Mouse (Mus musculus): ENCODE results near the gene Cabp2.
"Not testable (repeated sequence)": the region's sequence is repeated elsewhere in the genome, so short reads cannot be mapped to it uniquely, and the experiment has no call there.

Gene Cabp2

GRCm38 (mm10) chr19:4055947-4056693, 25.3 kb upstream of the Cabp2 start:
- no peak for DNase-seq (ENCODE audit: low read depth)

DNA sequence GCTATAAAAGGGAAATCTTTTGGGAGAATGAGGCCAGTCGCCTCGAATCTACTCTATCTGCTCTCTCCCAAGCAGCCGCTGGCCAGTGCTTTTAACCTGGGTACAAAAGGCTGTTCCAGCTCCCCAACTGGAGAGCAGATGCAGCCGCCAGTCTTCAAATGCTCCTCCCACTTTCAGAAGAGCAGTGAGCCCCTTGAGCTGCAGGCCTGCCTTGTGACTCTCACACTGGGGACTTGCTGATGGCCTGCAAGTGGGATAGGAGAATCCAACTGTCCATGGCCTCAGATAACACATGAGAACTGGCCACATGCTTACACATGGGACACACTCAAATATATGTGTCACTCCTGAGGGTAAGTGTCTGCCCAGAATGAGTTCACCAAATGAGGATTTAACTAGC, 24.7 kb upstream of the Cabp2 start:
- no peak for DNase-seq (ENCODE audit: low read depth)

DNA sequence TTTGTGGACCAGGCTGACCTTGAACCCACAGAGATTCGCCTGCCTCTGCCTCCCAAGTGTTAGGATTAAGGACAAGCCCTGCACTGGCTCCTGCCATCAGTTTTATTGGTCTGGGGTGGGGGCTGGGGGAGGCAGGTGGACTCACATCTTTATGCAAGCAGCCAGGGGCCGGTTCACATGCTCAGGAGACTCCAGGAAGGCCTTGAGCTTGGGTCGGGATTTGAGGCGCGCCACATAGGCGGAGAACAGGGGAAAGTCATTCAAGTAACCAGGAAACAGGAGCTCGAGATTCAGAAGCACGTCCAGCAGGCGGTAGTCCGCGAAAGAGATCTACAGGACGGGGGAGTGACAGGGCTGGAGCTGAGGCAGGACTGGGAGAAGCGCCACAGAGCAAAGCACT, 24.0 kb upstream of the Cabp2 start:
- DNase-seq (ENCODE audit: low read depth): no peak

DNA sequence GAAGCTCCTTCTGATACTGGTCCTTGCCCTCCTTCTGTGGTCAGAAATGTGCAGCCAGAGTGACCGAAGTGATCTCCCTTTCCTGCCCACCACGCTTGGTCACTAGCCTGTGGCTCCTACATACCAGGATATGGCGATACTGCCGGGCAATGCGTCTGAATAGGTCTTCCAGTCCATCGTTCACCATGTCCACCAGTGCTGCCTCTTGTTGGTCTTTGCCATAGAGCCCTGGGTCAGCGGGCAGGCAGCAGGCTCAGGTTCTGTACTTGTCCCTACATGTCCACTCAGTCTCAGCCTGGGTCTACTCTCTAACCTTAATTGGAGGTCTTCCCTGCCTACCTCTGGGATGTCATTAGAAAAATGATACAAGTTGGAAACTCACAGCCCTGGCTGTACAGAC, 23.4 kb upstream of the Cabp2 start:
- DNase-seq (ENCODE audit: low read depth): no peak

GRCm38 (mm10) chr19:4058581-4058980, 22.8 kb upstream of the Cabp2 start:
- no peak for DNase-seq (ENCODE audit: low read depth)

DNA sequence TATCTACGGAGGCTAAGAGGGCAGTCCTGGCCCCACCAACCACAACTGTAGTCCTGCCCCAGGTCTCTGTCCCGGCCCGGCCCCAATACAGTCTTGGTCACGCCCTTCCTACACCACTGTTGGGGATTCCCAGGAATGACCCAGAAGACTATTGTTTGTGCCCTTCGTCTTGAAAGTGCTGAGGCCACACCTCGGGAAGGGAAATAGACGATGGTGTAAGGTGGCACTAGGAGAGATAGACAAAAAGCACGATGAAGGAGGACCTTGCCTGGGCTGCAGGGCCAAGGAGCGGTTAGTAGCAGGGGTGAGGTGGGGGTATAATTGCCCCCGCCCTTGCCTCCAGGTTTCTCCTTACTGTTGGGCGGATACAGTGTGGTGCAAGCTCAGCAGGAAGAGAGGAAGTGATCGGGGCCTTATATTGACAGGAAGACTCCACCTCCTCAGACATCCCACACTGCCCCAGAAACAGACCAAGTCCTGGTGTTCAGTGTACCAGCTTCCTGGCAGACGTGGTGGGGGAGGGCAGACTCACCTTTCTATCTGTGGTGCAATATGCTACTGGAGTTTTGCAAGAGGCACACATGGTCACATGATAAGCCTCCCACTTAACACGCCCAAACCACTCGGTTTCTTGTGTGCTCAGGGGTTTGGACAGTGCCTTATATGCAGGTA, 22.2 kb upstream of the Cabp2 start, which contains the start of gene Gstp3:
Gene Gstp3 (minus strand): TSS at position 501 of the 672 bp plus-strand sequence.
- no peak for DNase-seq (ENCODE audit: low read depth)

GRCm38 (mm10) chr19:4060044-4060898, 21.1 kb upstream of the Cabp2 start:
- DNase-seq (ENCODE audit: low read depth): not testable (repeated sequence)

DNA sequence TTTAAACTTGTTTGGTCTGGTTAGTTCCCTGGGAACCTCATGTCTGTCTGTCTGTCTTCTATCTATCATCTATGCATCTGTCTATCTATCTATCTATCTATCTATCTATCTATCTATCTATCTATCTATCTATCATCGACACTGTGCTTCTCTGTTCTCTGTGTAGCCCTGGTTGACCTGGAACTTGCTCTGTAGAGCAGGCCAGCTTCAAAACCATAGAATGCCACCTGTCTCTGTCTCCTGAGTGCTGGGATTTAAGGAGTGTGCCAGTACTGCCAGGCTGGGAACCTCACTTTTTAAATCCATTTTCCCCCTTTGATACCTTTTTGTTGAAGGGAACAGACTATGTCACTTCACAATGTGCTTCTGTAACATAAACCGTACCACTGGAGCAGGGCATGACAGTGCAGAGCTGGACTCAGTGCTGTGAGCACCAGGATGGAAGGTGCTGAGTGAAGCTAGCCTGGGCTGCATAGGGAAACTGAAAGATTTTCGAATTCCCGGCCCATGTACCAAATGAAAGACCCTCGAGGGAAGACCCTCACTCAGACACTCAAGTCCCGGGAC, 20.4 kb upstream of the Cabp2 start:
- DNase-seq (ENCODE audit: low read depth): no peak

GRCm38 (mm10) chr19:4063357-4063756, 18.0 kb upstream of the Cabp2 start:
- not testable (repeated sequence) for DNase-seq (ENCODE audit: low read depth)

DNA sequence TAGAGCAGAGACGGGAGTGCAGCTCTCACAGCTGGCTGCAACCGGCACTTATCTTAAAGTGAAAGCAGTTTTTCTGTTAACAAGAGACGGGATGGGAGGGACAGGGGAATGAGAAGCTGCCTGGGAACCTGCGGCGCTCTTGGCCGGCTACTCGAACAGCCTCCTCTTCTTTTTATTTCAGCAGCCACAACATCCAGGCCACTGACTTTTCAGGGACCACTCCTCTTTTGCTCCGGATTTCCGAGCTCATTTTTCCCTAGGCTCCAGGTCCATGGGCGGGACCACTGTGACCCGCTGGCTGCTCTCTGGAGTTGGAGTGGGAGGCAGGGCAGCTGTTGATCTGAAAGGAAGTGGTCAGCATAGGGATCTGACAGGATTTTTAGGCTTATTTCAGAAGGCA, 16.9 kb upstream of the Cabp2 start:
- not testable (repeated sequence) for DNase-seq (ENCODE audit: low read depth)

- no peak for DNase-seq (ENCODE audit: low read depth)
These were observed 15.1 kb upstream of the Cabp2 start for GRCm38 (mm10) chr19:4066280-4066679.

- no peak for DNase-seq (ENCODE audit: low read depth)
These were observed 14.5 kb upstream of the Cabp2 start for GRCm38 (mm10) chr19:4066877-4067276.

GRCm38 (mm10) chr19:4068242-4068641, 13.1 kb upstream of the Cabp2 start:
- not testable (repeated sequence) for DNase-seq (ENCODE audit: low read depth)

GRCm38 (mm10) chr19:4068717-4069410, 12.5 kb upstream of the Cabp2 start:
- DNase-seq (ENCODE audit: low read depth): no peak

- DNase-seq (ENCODE audit: low read depth): no peak
These were observed 11.1 kb upstream of the Cabp2 start for GRCm38 (mm10) chr19:4070311-4070710.

DNA sequence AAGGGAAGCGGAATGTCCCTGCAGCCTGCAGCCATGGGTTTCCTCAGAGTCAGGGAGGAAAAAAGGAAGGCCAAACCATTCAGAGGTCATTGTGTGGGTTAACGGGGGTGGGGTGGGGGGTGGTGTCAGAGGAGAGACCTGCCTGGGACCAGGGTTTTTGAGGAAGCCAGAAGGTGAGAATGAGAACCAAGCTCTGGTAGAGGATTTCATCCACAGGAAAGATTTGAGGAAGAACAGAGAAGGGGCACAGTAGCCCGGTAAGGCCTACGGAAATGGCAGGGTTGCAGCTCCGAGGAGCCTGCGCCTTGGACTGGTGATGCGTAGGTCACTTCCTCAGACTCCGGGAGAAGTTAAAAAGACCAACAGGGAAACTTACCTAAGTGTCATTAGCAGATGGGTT, 10.6 kb upstream of the Cabp2 start:
- DNase-seq (ENCODE audit: low read depth): no peak

- DNase-seq (ENCODE audit: low read depth): no peak
These were observed 10.0 kb upstream of the Cabp2 start for GRCm38 (mm10) chr19:4071406-4071805.

- no peak for DNase-seq (ENCODE audit: low read depth)
These were observed 8.5 kb upstream of the Cabp2 start for GRCm38 (mm10) chr19:4072706-4073424.

- DNase-seq (ENCODE audit: low read depth): no peak
These were observed 5.8 kb upstream of the Cabp2 start for GRCm38 (mm10) chr19:4075531-4075930.

- DNase-seq (ENCODE audit: low read depth): no peak
These were observed 1.8 kb upstream of the Cabp2 start for GRCm38 (mm10) chr19:4079594-4079993.

DNA sequence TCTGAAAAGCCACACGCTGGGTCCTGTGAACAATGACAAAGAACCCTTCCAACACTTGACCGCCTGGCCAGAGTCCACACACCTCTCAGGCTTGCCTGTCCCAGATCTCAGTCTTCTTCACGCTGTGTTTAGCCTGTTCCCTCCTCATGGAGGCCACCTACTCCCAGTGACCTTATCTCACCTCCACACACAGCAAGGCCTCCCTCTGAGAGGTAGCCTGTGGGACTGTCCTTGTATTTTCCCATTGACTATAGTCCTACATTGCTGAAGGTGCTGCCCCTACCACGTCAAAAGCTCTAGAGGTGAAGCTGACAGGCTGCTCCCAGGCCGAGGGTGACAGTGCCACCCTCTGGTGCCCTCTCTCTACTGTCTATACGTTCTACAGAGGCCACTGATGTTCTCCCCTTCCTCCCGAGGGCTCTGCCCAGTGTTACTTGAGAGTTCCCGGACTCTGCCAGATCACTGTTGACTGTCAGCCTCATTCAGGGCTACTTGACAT, 818 bp upstream of the Cabp2 start:
- DNase-seq (ENCODE audit: low read depth): no peak
